Mouse (Mus musculus): Measurements from ENCODE around the gene Kdm1b.

DNA sequence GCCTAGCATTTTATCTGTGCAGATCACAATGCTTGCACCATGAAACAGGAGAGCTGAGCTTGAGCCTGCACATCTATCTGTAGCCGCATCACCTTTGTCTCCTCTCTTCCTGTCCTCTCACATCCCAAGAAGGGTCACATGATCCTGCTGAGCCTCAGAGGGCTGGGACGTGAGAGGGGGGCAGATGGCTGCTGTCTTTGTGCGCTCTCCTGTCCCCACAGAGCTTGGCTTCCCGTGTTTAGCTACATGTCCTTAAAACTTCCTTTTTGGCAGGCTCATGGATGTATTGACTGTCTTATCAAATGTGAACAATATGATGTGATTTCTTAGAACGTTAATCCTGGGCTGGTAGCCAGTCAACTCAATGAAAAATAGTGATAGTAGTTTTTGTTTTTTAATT lies 43.8 kb upstream of the Kdm1b start:
- TF ChIP-seq EP300 (IDR thresholded peaks at IDR 0.05; ENCODE audit: low read depth in 1 of 2, low read length in 2 of 2), result no peak
- no peak for TF ChIP-seq CTCF (IDR thresholded peaks at IDR 0.05 in 2 of 3, conservative IDR thresholded peaks at IDR 0.05 in 1 of 3; ENCODE audit: control insufficient read depth in 1 of 3, insufficient read depth in 1 of 3, low read depth in 2 of 3, low read length in 3 of 3, poor library complexity in 1 of 3, severe bottlenecking in 1 of 3)
- no peak for TF ChIP-seq POLR2A (IDR thresholded peaks at IDR 0.05; ENCODE audit: control insufficient read depth in 1 of 2, insufficient read depth in 1 of 2, low read depth in 1 of 2, low read length in 2 of 2, poor library complexity in 1 of 2)
- no peak for TF ChIP-seq POLR2AphosphoS2 (IDR thresholded peaks at IDR 0.05; ENCODE audit: low read length)
- no peak for TF ChIP-seq TAL1 (IDR thresholded peaks at IDR 0.05; ENCODE audit: low read length)
- TF ChIP-seq GATA1 (IDR thresholded peaks at IDR 0.05; ENCODE audit: low read depth, low read length), result no peak
